Mouse (Mus musculus) R1 (cell line): ENCODE measurements around the gene Trim47.

Source experiments
- DNase-seq: peaks from one replicate; pipeline ENCODE4 v3.0.0-alpha.2; 2018; ENCODE audit warnings: low read depth, low spot score

Trim47 gene

GRCm38 (mm10) chr11:116062521-116062920 is 64.5 kb downstream of the Trim47 start:
- no peak for DNase-seq

- no peak for DNase-seq
Measured at GRCm38 (mm10) chr11:116061641-116062415, 65.2 kb downstream of the Trim47 start.

- DNase-seq = no peak
Measured at GRCm38 (mm10) chr11:116060596-116060995, 66.4 kb downstream of the Trim47 start.

- no peak for DNase-seq
Measured at GRCm38 (mm10) chr11:116059691-116060025, 67.4 kb downstream of the Trim47 start.

GRCm38 (mm10) chr11:116058868-116059690 is 67.9 kb downstream of the Trim47 start:
- DNase-seq = no peak

GRCm38 (mm10) chr11:116058022-116058614 is 68.9 kb downstream of the Trim47 start:
- DNase-seq = no peak

GRCm38 (mm10) chr11:116057237-116057881 is 69.7 kb downstream of the Trim47 start:
- no peak for DNase-seq

- DNase-seq = no peak
Measured at GRCm38 (mm10) chr11:116055873-116056272, 71.1 kb downstream of the Trim47 start.
